Mouse (Mus musculus) liver, embryonic 15.5 days (tissue): ENCODE data around the gene Gins1. TPM values are rescaled to one million over a fixed set of nuclear protein-coding genes. Genes with fewer than 3 reads are reported as not detected.
A peak's percentile ranks its signal among the peaks of the same experiment; 100 is the strongest.

ENCODE experiments used
- ATAC-seq: fragments of 200-750 bp; cut with Nextera tagmentation; 2 replicates; pipeline ENCODE4 v1.8.0; 2017; ENCODE audit warnings: moderate number of reproducible peaks, mild to moderate bottlenecking, moderate library complexity; ENCODE audit not compliant: insufficient read depth
- H3K27ac ChIP-seq: fragments of 300-500 bp; sonication (generic); replicated peaks from 2 replicates; pipeline ENCODE4 v1.5.1; 2015; ENCODE audit warnings: mild to moderate bottlenecking, inconsistent platforms
- H3K27me3 ChIP-seq: fragments of 300-500 bp; sonication (generic); 2 replicates; pipeline ENCODE4 v1.6.1; 2015; ENCODE audit warnings: mild to moderate bottlenecking, inconsistent platforms
- H3K36me3 ChIP-seq: fragments of 300-500 bp; sonication (generic); replicated peaks from 2 replicates; pipeline ENCODE4 v1.6.1; 2015; ENCODE audit warnings: moderate library complexity, mild to moderate bottlenecking, inconsistent platforms
- H3K4me1 ChIP-seq: fragments of 300-500 bp; sonication (generic); replicated peaks from 2 replicates; pipeline ENCODE4 v1.6.1; 2015; ENCODE audit warnings: inconsistent platforms
- H3K4me2 ChIP-seq: fragments of 300-500 bp; sonication (generic); 2 replicates; pipeline ENCODE4 v1.6.1; 2015; ENCODE audit warnings: moderate library complexity, mild to moderate bottlenecking, inconsistent platforms
- H3K4me3 ChIP-seq: fragments of 300-500 bp; sonication (generic); replicated peaks from 2 replicates; pipeline ENCODE4 v1.5.1; 2015; ENCODE audit warnings: mild to moderate bottlenecking, inconsistent platforms
- H3K9ac ChIP-seq: fragments of 300-500 bp; sonication (generic); 2 replicates; pipeline ENCODE4 v1.6.1; 2015; ENCODE audit warnings: moderate library complexity, mild to moderate bottlenecking, inconsistent platforms
- H3K9me3 ChIP-seq: fragments of 300-500 bp; sonication (generic); replicated peaks from 2 replicates; pipeline ENCODE4 v1.6.1; 2016; ENCODE audit warnings: inconsistent platforms
- WGBS: fragments of 180-500 bp; shearing (Covaris S2); methylation state at CpG from one replicate; pipeline ENCODE4 v1.1.7; 2015; ENCODE audit warnings: mixed read lengths; ENCODE audit not compliant: insufficient replicate concordance; 5-methylcytosine and 5-hydroxymethylcytosine counted together
- polyA plus RNA-seq: library from polyadenylated mRNA; unstranded; fragments of >200 nt; fragmentation: Nextera tagmentation; extraction: Ambion mirVana; gene quantifications from 2 replicates; pipeline ENCODE4 v1.2.1, GENCODE M21; 2015

Gene Gins1
- 29.1 and 31.7 TPM in 2 replicates for polyA plus RNA-seq

DNA sequence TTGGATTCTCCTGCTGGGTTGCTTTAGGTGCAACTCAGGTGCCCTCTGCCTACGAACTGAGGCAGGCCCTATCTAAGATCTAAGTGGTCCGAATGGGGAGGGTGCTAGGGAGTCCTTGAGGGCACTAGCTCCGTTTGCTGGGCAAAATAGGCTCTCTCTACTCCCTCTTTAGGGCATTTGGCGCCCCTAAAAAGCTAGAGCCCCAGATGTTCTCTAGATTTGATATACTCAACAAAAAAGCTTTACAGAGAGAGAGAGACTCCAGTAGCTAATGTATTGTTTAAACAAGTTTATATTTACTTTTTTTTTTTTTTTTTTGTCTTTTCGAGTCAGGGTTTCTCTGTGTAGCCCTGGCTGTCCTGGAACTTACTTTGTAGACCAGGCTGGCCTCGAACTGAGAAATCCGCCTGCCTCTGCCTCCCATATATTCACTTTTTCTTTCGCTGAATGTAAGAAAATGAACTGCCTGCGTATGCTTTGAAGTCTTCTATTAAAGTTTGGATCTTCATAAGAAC, at the start of gene Gins1:
TSS of gene Gins1 (plus strand) at position 465 of the 515 bp plus-strand sequence.
- H3K27ac ChIP-seq = peak within 1 kb of the TSS; percentile 89
- ATAC-seq = peak; percentile 65
- 26% methylated on average over 9 of the region's 9 CpGs for WGBS
- H3K9me3 ChIP-seq = no peaks in the 10 kb centered on the region
- H3K27me3 ChIP-seq = no peaks in the 10 kb centered on the region
- peak within 1 kb of the TSS; percentile 90 for H3K4me3 ChIP-seq
- peak within 1 kb of the TSS; percentile 98 for H3K4me2 ChIP-seq
- H3K4me1 ChIP-seq = peaks cover 30% of the 10 kb centered on the region
- no peaks in the 10 kb centered on the region for H3K36me3 ChIP-seq
- H3K9ac ChIP-seq = peak within 1 kb of the TSS; percentile 84

DNA sequence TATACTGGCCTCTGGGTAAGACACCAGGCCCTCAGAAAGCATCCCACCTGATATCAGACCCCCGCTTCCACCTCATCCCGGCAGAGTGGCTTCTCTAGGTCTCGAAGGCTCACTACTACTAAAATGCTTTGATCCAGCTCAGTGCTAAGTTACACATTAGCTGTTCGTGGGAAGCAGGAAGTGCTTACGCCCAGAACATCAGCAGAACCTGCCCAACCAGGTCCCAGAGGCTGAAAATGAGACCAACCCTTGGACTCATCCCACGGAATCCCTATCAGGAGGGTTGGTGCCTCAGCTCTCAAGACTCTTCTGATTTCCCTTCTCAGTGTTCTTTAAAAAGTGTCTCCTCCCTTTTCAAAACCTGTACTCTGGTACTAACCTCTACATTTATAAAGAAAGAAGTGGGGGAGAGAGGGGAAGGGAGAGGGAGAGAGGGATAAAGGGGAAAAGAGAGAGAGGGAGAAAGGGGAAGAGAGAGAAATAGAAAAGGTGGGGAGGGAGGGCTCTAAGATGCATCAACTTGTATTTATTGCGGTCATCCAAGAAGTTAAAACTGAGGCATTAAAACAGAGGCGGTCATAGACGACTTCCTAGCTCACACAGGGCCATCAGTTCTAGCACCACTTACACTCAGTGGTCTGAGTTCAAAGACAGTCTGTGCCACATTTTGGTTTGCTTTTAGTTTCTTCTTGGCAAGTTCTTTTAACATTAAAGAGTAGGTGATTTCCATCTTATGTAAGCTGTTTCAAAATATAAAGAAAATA, 46.3 kb upstream of the Gins1 start:
- 68% methylated on average over 9 of the region's 9 CpGs for WGBS
- H3K36me3 ChIP-seq = no peaks in the 10 kb centered on the region

DNA sequence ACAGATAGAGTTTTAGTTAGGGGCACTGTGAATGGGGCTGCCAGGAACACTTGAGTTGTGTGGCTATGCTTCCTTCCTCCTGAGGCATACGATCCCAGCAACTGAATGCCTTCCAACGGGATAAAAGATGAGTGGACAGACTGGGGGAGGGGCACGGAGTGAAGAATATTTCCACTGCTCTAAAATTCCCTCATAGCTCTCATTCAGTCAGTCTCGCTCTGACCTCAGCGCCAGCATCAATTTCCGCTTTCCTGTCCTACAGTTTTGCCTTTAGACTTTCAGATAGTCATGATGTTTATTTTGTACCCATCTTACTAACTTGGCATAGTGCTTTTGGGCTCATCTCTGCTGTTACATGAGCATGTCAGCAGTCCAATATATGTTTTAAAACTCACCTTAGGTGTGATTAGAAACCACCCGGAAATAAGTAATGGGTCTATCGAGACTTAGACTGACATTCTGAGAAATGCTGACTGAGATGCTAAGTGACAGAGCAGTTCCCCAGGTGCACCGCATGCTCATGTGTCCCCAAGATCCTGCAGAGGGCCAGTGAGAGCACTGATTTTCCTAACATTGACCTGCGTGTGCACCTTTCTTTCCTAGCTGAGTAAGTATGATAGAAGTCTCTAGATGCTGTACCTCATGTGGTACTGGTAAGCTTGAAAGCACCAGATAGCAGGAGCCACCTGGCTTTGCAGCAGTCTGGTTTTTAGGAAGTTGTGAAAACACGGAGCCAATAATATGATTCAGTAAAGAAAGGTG, 45.3 kb upstream of the Gins1 start:
- no peak overlapping the region for H3K9ac ChIP-seq
- no peak for ATAC-seq
- no peak overlapping the region for H3K4me2 ChIP-seq
- no peaks in the 10 kb centered on the region for H3K4me1 ChIP-seq
- no peak overlapping the region for H3K27ac ChIP-seq
- no peak overlapping the region for H3K4me3 ChIP-seq
- H3K27me3 ChIP-seq = no peaks in the 10 kb centered on the region
- no peaks in the 10 kb centered on the region for H3K36me3 ChIP-seq
- WGBS = 66% methylated on average over 11 of the region's 11 CpGs
- H3K9me3 ChIP-seq = no peaks in the 10 kb centered on the region

More for the DNA sequence above, 46.3 kb upstream of the Gins1 start:
- Histone ChIP-seq H3K4me3 (no peak overlapping the region), H3K27me3 (no peaks in the 10 kb centered on the region), H3K27ac (no peak overlapping the region), H3K4me1 (no peaks in the 10 kb centered on the region), H3K4me2 (no peak overlapping the region), H3K9ac (no peak overlapping the region), H3K9me3 (no peaks in the 10 kb centered on the region)
- ATAC-seq = no peak

DNA sequence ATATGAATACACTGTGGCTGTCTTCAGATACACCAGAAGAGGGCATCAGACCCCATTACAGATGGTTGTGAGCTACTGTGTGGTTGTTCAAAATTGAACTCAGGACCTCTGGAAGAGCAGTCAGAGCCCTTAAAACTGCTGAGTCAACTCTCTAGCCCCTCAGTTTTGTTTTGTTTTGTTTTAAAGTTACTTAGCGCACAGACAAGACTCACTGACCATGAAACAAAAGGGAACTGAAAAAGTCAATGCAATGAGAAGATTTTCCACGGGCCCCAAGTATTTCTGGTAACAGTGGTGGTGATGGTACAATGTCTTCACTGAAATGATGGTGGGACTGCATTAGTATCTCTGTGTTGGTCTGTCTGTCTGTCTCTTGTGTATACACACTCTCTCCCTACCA, 44.1 kb upstream of the Gins1 start:
- Histone ChIP-seq H3K27ac (no peak overlapping the region), H3K9ac (no peak overlapping the region), H3K4me1 (no peaks in the 10 kb centered on the region), H3K27me3 (no peaks in the 10 kb centered on the region), H3K4me3 (no peak overlapping the region), H3K36me3 (no peaks in the 10 kb centered on the region), H3K9me3 (no peaks in the 10 kb centered on the region), H3K4me2 (no peak overlapping the region)
- 54% methylated on average over 2 of the region's 2 CpGs for WGBS
- no peak for ATAC-seq

DNA sequence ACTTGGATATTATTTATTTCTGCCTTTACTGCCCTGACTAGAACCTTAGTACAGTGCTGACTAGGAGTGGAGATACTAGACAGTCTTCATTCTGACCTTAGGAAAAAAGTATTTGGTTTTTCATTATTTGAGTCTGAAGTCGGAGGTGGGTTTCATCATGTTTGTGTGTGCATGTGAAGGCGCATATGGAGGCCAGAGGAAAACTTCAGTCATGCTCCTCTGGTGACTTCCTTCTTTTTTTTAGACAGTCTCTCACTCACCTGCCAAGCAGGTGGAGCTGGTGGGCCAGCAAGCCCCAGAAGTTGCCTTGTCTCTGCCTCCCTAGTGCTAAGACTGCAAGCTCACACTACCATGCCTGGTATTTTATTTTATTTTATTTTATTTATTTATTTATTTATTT, 38.2 kb upstream of the Gins1 start:
- Histone ChIP-seq H3K4me3 (no peak overlapping the region), H3K4me1 (no peaks in the 10 kb centered on the region), H3K27me3 (no peaks in the 10 kb centered on the region), H3K4me2 (no peak overlapping the region), H3K9me3 (no peaks in the 10 kb centered on the region), H3K9ac (no peak overlapping the region), H3K36me3 (no peaks in the 10 kb centered on the region), H3K27ac (no peak overlapping the region)
- WGBS = 81% methylated on average over 2 of the region's 2 CpGs
- no peak for ATAC-seq

DNA sequence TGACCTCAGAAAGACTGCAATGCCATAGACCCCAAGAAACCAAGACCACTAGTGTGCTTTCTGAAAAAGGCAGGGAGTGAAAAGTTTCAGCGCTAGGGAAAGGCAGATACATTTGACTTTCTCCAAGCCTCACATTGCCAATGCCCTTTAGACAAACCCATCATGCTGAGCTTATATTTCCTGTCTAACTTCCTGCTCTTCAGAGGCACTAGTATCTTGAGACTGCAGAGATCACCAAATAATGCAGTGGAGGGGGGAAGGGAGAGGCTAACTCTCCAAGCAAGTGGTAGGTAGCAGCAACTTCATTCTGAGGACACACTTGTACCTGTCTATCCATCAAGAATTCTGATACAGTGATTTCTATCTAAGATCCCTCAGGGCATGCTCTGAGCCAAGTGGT, 35.8 kb upstream of the Gins1 start:
- Histone ChIP-seq H3K36me3 (no peaks in the 10 kb centered on the region), H3K9ac (no peak overlapping the region), H3K27ac (no peak overlapping the region), H3K27me3 (no peaks in the 10 kb centered on the region), H3K4me2 (no peak overlapping the region), H3K4me1 (no peaks in the 10 kb centered on the region), H3K4me3 (no peak overlapping the region), H3K9me3 (no peaks in the 10 kb centered on the region)
- WGBS = 14% methylated on average over 1 of the region's 1 CpGs
- ATAC-seq = no peak

- Histone ChIP-seq H3K4me2 (no peak overlapping the region), H3K27me3 (no peaks in the 10 kb centered on the region), H3K9ac (no peak overlapping the region), H3K4me1 (0 out of 2 replicates have a peak, but pooled peaks cover 2% of the 10 kb centered on the region), H3K36me3 (no peaks in the 10 kb centered on the region), H3K9me3 (no peaks in the 10 kb centered on the region), H3K4me3 (no peak overlapping the region), H3K27ac (no peak overlapping the region)
- 53% methylated on average over 1 of the region's 1 CpGs for WGBS
- no peak for ATAC-seq
These were observed 30.7 kb upstream of the Gins1 start for GRCm38 (mm10) chr2:150874508-150874907.

DNA sequence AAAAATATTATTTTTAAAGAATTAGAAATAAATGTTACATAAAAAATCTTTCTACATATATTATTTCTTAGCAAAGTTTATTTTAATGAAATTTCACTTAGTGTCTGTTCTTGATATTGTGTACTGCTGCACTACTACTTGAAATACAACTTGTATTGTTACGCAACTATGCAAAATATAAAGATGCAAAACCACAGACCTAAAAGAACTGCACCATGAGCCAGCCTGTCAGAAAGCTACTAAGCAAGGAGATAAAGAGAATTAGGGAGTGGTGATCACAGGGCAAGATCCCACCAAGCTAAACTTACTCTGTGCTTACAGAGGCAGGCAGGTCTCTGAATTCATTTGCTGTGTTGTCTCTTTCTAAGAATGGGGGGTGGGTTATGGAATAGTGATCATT, 30.0 kb upstream of the Gins1 start:
- 79% methylated on average over 1 of the region's 1 CpGs for WGBS
- no peak overlapping the region for H3K4me3 ChIP-seq
- H3K36me3 ChIP-seq = no peaks in the 10 kb centered on the region
- H3K4me2 ChIP-seq = no peak overlapping the region
- no peak overlapping the region for H3K9ac ChIP-seq
- no peaks in the 10 kb centered on the region for H3K9me3 ChIP-seq
- H3K27ac ChIP-seq = no peak overlapping the region
- no peaks in the 10 kb centered on the region for H3K27me3 ChIP-seq
- H3K4me1 ChIP-seq = 0 out of 2 replicates have a peak, but pooled peaks cover 2% of the 10 kb centered on the region
- ATAC-seq = no peak

DNA sequence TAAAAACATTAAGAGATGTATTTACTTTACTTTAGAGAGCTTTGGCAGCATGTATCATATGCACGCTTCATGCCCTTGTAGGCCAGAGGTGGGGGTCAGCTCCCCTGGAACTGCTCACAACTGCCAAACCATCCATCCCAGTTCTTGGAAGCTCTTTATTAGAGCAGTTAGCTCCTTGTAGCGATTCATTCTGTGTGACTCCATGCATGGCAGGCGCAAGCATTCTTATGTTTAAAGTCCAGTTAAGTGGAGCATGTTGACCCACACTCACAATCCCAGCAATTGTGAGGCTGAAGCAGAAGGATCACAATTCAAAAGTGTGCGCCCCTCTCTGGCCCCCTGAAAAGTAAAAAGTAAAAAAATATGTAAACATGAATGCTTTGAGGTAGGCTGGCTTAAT, 27.6 kb upstream of the Gins1 start:
- no peak overlapping the region for H3K4me2 ChIP-seq
- H3K36me3 ChIP-seq = no peaks in the 10 kb centered on the region
- no peak overlapping the region for H3K27ac ChIP-seq
- H3K4me1 ChIP-seq = 0 out of 2 replicates have a peak, but pooled peaks cover 2% of the 10 kb centered on the region
- WGBS = 69% methylated on average over 4 of the region's 4 CpGs
- no peak for ATAC-seq
- H3K9me3 ChIP-seq = no peaks in the 10 kb centered on the region
- no peak overlapping the region for H3K4me3 ChIP-seq
- no peaks in the 10 kb centered on the region for H3K27me3 ChIP-seq
- H3K9ac ChIP-seq = no peak overlapping the region

DNA sequence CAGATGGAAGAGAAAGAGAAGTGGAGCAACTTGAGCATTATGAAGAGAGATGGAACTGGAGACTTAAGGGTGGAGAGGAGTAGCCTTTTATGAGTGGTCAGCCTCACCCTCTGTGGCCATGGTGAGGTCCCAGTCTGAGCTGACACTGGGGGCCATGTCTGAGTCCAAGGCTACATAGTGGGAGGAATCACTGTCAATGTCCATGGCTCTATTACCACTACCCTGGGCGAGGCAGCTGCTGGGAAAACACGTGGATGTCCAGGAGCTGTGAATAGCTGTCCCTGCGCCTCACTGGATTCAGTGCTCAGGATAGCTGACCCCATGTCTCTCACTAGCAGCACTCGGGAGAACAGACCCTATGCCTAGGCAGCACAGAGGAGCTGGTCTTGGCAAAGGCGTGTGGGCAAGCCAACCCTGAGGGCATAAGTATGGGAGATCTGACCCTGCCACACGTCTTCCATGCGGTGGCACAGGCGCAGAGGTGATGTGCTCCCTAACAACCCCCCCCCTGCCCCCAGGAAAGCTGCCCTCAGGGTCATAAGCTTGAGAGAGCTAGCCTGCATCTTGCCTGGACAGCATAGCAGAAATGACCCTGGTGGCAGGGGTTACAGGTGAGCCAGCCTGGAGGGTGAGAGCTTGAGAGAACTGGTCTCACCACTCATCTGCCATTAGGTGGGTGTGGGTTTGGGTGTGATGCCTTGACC, 21.0 kb upstream of the Gins1 start:
- no peak overlapping the region for H3K9ac ChIP-seq
- peaks cover 10% of the 10 kb centered on the region; the same call in 1 of the 2 replicates for H3K4me1 ChIP-seq
- no peak overlapping the region for H3K4me3 ChIP-seq
- H3K27me3 ChIP-seq = no peaks in the 10 kb centered on the region
- no peaks in the 10 kb centered on the region for H3K36me3 ChIP-seq
- no peak overlapping the region for H3K27ac ChIP-seq
- WGBS = 63% methylated on average over 8 of the region's 8 CpGs
- no peaks in the 10 kb centered on the region for H3K9me3 ChIP-seq
- ATAC-seq = no peak
- no peak overlapping the region for H3K4me2 ChIP-seq

DNA sequence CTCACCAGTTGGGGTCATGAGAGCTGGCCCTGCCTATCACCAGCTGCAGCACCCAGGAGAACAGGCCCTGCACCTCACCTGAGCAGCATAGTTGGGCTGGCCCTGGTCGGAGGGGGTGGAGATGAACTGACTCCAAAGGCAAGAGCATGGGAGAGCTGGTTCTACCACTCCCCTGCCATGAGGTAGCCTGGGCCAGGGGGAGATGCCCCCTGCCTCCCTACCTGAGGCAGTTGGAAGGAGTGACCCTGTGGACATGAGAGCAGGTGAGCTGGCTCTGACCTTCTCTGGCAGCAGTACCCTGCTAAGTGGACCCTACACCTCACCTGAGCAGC, 20.5 kb upstream of the Gins1 start:
- H3K4me1 ChIP-seq = peaks cover 10% of the 10 kb centered on the region; the same call in 1 of the 2 replicates
- 0 out of 2 replicates have a peak, but pooled peaks have one; percentile 25 for ATAC-seq
- H3K27ac ChIP-seq = no peak overlapping the region
- H3K9ac ChIP-seq = no peak overlapping the region
- no peaks in the 10 kb centered on the region for H3K9me3 ChIP-seq
- WGBS = 63% methylated on average over 1 of the region's 1 CpGs
- H3K4me3 ChIP-seq = no peak overlapping the region
- no peak overlapping the region for H3K4me2 ChIP-seq
- no peaks in the 10 kb centered on the region for H3K36me3 ChIP-seq
- H3K27me3 ChIP-seq = no peaks in the 10 kb centered on the region
